Mouse (Mus musculus): ENCODE data around the gene Pnpla8. TPM values are rescaled to one million over a fixed set of nuclear protein-coding genes. Genes with fewer than 3 reads are reported as not detected.

Gene Pnpla8
- polyA plus RNA-seq, 1 experiment, result 3.8 TPM

DNA sequence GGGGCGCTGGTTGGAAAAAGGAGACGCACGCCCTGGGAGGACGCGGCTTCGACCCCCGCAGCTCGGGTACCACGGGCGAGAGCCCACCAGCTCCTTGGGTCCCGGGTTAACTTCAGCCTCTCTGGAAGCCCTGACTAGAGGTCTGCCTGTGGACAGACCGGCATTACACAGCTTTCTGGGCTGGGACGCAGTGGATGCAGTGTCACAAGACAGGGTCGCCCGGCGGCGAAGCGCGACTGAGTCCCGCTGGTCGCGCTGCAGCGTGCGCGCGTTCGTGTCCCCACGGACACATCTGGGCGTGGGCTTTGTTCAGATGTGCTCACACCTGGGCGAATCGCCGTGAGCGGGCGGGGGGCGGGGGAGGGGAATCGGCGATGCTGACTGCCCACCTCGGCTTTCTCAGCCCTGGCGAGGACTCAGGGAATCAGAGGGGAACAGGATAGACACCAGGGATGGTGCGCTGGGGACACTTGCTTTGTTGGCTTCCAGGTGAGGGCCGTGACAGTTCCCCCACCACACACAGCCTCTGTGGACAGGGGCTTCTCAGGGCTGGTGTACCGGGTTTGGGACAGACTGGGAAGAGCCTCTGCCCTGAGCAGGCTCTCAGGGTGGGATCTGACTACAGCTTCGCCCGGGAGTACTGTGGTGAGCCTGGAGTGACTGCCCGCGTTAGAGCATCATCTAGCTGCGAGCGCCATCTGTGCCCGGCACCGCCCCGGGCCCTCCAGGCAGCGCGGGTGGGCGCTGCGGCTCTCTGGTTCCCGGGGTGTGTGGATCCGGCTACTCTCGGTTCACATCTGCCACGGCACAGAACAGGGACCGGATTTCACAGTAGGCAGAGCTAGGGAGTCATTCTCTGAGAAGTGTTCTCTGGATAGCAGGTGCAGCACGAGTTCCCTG, 108.4 kb downstream of the Pnpla8 start:
- TF ChIP-seq CTCF (IDR thresholded peaks at IDR 0.05; ENCODE audit: extremely low read depth, insufficient read length, insufficient replicate concordance, low read depth, low read length) (no peak), POLR2A (IDR thresholded peaks at IDR 0.05; ENCODE audit: low read depth, low read length) (no peak)
- H3K4me1 ChIP-seq (ENCODE audit: control insufficient read depth, insufficient read depth, insufficient read length, low read length), result peaks cover 9% of the 10 kb centered on the region
- peak overlapping the region; percentile 65 for H3K4me3 ChIP-seq (ENCODE audit: low read depth, low read length)
- peaks cover 22% of the 10 kb centered on the region; the same call in 1 of the 2 replicates for H3K27me3 ChIP-seq (ENCODE audit: control insufficient read depth, insufficient read depth, low read length)
- H3K27ac ChIP-seq (ENCODE audit: insufficient read depth, low read depth, low read length), result no peak overlapping the region
- 1% methylated on average over 61 of the region's 61 CpGs for WGBS
- no peaks in the 10 kb centered on the region for H3K36me3 ChIP-seq (ENCODE audit: control insufficient read depth, insufficient read depth, low read length)

DNA sequence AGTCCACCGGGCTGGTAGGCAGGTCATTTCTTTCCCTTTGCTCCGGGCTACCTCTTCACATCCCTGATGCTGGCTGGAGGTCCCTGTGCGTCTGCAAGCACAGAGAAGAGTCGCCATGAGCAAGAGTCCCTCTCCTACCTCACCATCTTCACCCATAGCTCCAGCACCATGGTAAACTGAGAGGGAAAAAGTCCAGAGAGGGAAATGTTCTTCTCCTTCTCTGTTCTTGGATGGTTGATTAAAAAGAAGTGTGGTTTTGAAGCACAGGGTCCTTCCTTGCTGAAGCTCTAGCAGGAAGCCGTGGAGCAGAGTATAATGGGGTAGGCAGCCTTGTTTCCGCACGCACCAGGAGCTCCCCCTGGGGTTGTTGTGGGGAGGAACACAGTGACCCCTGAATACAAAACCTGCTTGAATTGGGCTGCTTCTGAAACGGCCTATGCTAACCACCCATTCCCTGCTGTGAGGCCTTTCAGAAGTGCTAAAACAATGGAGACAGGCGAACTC, 109.1 kb downstream of the Pnpla8 start:
- 9% methylated on average over 9 of the region's 9 CpGs for WGBS
- H3K36me3 ChIP-seq (ENCODE audit: control insufficient read depth, insufficient read depth, low read length), result no peaks in the 10 kb centered on the region
- no peak overlapping the region for H3K27ac ChIP-seq (ENCODE audit: insufficient read depth, low read depth, low read length)
- TF ChIP-seq CTCF (IDR thresholded peaks at IDR 0.05; ENCODE audit: extremely low read depth, insufficient read length, insufficient replicate concordance, low read depth, low read length), result no peak
- no peak for TF ChIP-seq POLR2A (IDR thresholded peaks at IDR 0.05; ENCODE audit: low read depth, low read length)
- H3K4me1 ChIP-seq (ENCODE audit: control insufficient read depth, insufficient read depth, insufficient read length, low read length), result peaks cover 9% of the 10 kb centered on the region
- peak overlapping the region; percentile 65; the same call in 1 of the 2 replicates for H3K4me3 ChIP-seq (ENCODE audit: low read depth, low read length)
- H3K27me3 ChIP-seq (ENCODE audit: control insufficient read depth, insufficient read depth, low read length), result peaks cover 22% of the 10 kb centered on the region; the same call in 1 of the 2 replicates

DNA sequence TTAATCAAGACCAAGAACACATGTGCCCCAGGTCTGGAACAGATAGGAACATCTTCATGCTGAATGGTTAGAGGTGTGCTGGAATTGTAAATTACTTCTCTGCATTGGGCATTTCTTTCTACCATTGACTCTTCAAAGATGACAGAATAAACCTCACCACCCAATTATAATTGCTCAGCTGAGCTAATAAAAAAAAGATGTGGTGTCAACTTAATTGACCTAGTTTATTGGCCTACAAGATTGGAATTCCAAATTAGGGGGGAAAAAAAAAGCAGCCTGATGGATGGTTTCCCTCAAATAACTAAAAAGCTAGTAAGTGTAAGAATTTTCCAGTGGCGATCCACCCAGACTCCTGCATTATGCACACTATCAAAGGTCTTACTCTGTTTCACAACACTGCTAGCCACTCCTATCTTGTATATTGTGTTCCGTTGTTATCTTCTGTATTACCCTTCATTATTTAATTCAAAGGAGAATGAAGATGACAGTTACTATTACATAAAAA, 116.0 kb downstream of the Pnpla8 start:
- H3K36me3 ChIP-seq (ENCODE audit: control insufficient read depth, insufficient read depth, low read length), result no peaks in the 10 kb centered on the region
- TF ChIP-seq POLR2A (IDR thresholded peaks at IDR 0.05; ENCODE audit: low read depth, low read length), result no peak
- TF ChIP-seq CTCF (IDR thresholded peaks at IDR 0.05; ENCODE audit: extremely low read depth, insufficient read length, insufficient replicate concordance, low read depth, low read length), result no peak
- 80% methylated on average over 2 of the region's 2 CpGs for WGBS
- H3K4me3 ChIP-seq (ENCODE audit: low read depth, low read length), result no peak overlapping the region
- H3K27ac ChIP-seq (ENCODE audit: insufficient read depth, low read depth, low read length), result no peak overlapping the region
- H3K4me1 ChIP-seq (ENCODE audit: control insufficient read depth, insufficient read depth, insufficient read length, low read length), result no peaks in the 10 kb centered on the region
- H3K27me3 ChIP-seq (ENCODE audit: control insufficient read depth, insufficient read depth, low read length), result no peaks in the 10 kb centered on the region

DNA sequence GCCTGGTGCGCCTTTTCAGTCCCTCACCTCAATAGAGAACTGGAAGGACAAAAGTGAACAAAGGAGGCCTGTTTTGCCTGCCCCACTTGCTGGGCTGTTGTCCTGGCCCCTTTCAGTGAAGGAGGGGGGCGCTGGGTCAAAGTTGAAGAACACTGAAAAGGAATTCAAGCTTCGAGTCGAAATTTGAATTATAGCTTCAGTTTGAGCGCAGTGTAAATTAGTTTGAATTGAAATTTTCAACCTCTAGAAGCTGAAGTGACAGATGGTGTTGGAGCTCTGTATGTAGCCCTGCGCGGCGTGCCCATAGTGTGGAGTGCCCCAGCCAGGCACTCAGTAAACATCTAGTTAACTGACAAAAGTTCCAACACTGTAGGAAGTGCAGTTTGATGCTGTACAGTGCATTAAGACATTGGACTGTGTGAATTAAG, 117.0 kb downstream of the Pnpla8 start:
- Histone ChIP-seq H3K4me3 (ENCODE audit: low read depth, low read length) (no peak overlapping the region), H3K27me3 (ENCODE audit: control insufficient read depth, insufficient read depth, low read length) (no peaks in the 10 kb centered on the region), H3K36me3 (ENCODE audit: control insufficient read depth, insufficient read depth, low read length) (no peaks in the 10 kb centered on the region), H3K4me1 (ENCODE audit: control insufficient read depth, insufficient read depth, insufficient read length, low read length) (no peaks in the 10 kb centered on the region), H3K27ac (ENCODE audit: insufficient read depth, low read depth, low read length) (no peak overlapping the region)
- 71% methylated on average over 8 of the region's 8 CpGs for WGBS
- TF ChIP-seq POLR2A (IDR thresholded peaks at IDR 0.05; ENCODE audit: low read depth, low read length) (no peak), CTCF (IDR thresholded peaks at IDR 0.05; ENCODE audit: extremely low read depth, insufficient read length, insufficient replicate concordance, low read depth, low read length) (no peak)

DNA sequence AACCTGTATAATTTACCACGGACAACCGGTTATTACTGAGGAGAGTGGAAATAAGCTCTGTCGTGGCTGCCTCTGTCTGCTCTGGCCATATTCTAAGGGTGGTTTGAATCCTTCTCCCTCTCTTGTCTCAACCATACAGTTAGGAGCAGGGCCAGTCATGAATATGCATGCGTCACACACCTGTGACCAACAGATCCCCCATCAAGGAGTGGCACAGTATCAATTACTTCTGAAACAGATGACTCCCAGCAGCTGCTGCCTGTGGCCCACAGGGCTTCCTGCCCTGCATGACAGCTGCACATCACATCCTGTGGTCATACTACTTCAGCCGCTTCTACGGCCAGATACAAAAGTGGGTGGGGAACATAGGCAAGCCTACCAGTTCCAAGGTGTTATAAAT, 122.9 kb downstream of the Pnpla8 start:
- H3K27ac ChIP-seq (ENCODE audit: insufficient read depth, low read depth, low read length), result no peak overlapping the region
- H3K36me3 ChIP-seq (ENCODE audit: control insufficient read depth, insufficient read depth, low read length), result no peaks in the 10 kb centered on the region
- H3K4me1 ChIP-seq (ENCODE audit: control insufficient read depth, insufficient read depth, insufficient read length, low read length), result no peaks in the 10 kb centered on the region
- 67% methylated on average over 6 of the region's 6 CpGs for WGBS
- TF ChIP-seq POLR2A (IDR thresholded peaks at IDR 0.05; ENCODE audit: low read depth, low read length) (no peak), CTCF (IDR thresholded peaks at IDR 0.05; ENCODE audit: extremely low read depth, insufficient read length, insufficient replicate concordance, low read depth, low read length) (no peak)
- H3K27me3 ChIP-seq (ENCODE audit: control insufficient read depth, insufficient read depth, low read length), result no peaks in the 10 kb centered on the region
- H3K4me3 ChIP-seq (ENCODE audit: low read depth, low read length), result no peak overlapping the region

DNA sequence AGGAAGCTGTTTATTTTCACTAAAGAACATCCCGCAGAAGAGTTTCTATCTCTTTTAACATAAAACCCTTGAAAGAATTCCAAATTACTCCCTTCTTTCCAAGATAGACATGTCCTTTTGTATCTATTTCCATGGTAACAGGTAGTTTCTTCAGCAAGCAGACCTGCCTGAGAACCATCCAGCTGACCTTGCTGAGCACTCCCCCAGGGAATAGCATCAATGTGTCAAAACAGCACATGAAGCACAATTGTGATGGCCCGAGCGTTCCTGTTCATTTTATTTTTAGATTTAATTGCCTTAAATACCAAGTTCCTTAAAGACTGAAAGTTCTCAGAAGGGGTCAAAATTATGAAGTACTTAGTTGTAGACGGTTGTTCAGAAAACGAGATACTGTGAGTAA, 124.1 kb downstream of the Pnpla8 start:
- H3K27me3 ChIP-seq (ENCODE audit: control insufficient read depth, insufficient read depth, low read length), result no peaks in the 10 kb centered on the region
- no peaks in the 10 kb centered on the region for H3K4me1 ChIP-seq (ENCODE audit: control insufficient read depth, insufficient read depth, insufficient read length, low read length)
- H3K36me3 ChIP-seq (ENCODE audit: control insufficient read depth, insufficient read depth, low read length), result no peaks in the 10 kb centered on the region
- TF ChIP-seq CTCF (IDR thresholded peaks at IDR 0.05; ENCODE audit: extremely low read depth, insufficient read length, insufficient replicate concordance, low read depth, low read length) (no peak), POLR2A (IDR thresholded peaks at IDR 0.05; ENCODE audit: low read depth, low read length) (no peak)
- no peak overlapping the region for H3K4me3 ChIP-seq (ENCODE audit: low read depth, low read length)
- no peak overlapping the region for H3K27ac ChIP-seq (ENCODE audit: insufficient read depth, low read depth, low read length)
- WGBS, result 48% methylated on average over 5 of the region's 5 CpGs

DNA sequence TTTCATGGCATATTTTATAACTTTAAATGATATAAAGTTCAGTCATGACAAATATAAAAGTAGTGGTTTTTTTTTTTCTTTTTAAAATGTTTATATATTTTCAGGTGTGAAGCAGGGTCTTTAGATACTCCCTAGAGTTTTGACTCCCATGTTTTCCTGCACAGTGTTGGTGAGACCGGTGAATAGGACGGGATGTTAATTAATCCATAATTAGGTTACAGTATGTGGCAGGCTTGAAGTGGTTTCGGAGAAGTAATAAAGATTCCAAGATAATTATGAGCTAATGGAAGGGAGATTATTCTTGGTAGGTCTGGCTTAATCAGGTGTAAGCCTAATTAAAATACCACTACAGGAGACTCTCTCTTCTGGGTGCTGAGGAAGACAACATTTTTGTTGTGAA, 125.0 kb downstream of the Pnpla8 start:
- no peak overlapping the region for H3K4me3 ChIP-seq (ENCODE audit: low read depth, low read length)
- no peak overlapping the region for H3K27ac ChIP-seq (ENCODE audit: insufficient read depth, low read depth, low read length)
- no peaks in the 10 kb centered on the region for H3K36me3 ChIP-seq (ENCODE audit: control insufficient read depth, insufficient read depth, low read length)
- no peak for TF ChIP-seq CTCF (IDR thresholded peaks at IDR 0.05; ENCODE audit: extremely low read depth, insufficient read length, insufficient replicate concordance, low read depth, low read length)
- no peak for TF ChIP-seq POLR2A (IDR thresholded peaks at IDR 0.05; ENCODE audit: low read depth, low read length)
- WGBS, result 78% methylated on average over 3 of the region's 3 CpGs
- H3K27me3 ChIP-seq (ENCODE audit: control insufficient read depth, insufficient read depth, low read length), result no peaks in the 10 kb centered on the region
- H3K4me1 ChIP-seq (ENCODE audit: control insufficient read depth, insufficient read depth, insufficient read length, low read length), result no peaks in the 10 kb centered on the region

All from small intestine, adult 2 months (tissue).